27 mouse cellular contexts compared by ENCODE assay signal in the genomic region with DNA sequence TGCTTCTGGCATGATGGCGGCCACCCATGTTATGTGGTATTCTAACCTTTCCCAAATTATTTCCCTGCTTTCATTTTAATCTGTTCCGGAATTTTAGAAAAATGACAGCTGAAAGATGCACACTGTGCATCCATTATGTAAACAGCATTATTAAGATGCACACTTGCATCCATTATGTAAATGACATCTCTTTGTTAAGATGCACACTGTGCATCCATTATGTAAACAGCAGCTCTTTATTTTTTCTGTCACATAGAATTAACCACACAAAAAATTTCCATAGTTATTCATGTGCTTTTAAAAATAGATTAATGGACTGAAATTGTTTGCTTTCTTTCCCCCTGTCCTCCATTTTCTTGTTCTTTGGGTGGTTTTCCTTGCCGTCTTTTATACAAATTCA.
DNase-seq lines count a peak whose midpoint lies in the region; ATAC-seq and TF ChIP-seq lines count a peak whose summit lies in the region.
"Had no signal": no experiment of that assay in that cellular context is flagged by ENCODE, and none has a peak within 500 bp of the region (broad histone marks: within the 10 kb centered on the region; RNA-seq: fewer than 3 reads in every experiment).

No protein-coding gene starts in this region.

- WGBS in hindbrain, embryonic 12.5 days, result 63% methylated on average over 3 of the region's 3 CpGs
- WGBS in hindbrain, postnatal 0 days, result 42% methylated on average over 3 of the region's 3 CpGs
- WGBS in midbrain, embryonic 14.5 days, result 42% methylated on average over 3 of the region's 3 CpGs
- WGBS in midbrain, embryonic 10.5 days, result 89% methylated on average over 3 of the region's 3 CpGs
- WGBS in forebrain, embryonic 16.5 days, result 65% methylated on average over 3 of the region's 3 CpGs

- H3K36me3 ChIP-seq in hindbrain, embryonic 12.5 days, result no peaks in the 10 kb centered on the region
- H3K36me3 ChIP-seq in hindbrain, postnatal 0 days (ENCODE audit: insufficient read depth, low read length), result no peaks in the 10 kb centered on the region
- H3K36me3 ChIP-seq in midbrain, embryonic 14.5 days (ENCODE audit: control insufficient read depth, insufficient read depth, low read length), result no peaks in the 10 kb centered on the region
- no peaks in the 10 kb centered on the region for H3K36me3 ChIP-seq in midbrain, embryonic 10.5 days
- no peaks in the 10 kb centered on the region for H3K36me3 ChIP-seq in forebrain, embryonic 16.5 days (ENCODE audit: control insufficient read depth, insufficient read depth)
- H3K36me3 ChIP-seq: embryonic facial prominence, embryonic 10.5 days; embryonic facial prominence, embryonic 15.5 days; heart, embryonic 12.5 days; kidney, embryonic 15.5 days; limb, embryonic 13.5 days; stomach, embryonic 15.5 days had no signal

- TF ChIP-seq CTCF in hindbrain, postnatal 0 days (IDR thresholded peaks at IDR 0.05; ENCODE audit: low read depth), result no peak

- H3K4me3 ChIP-seq in hindbrain, embryonic 12.5 days, result no peak overlapping the region
- no peak overlapping the region for H3K4me3 ChIP-seq in hindbrain, postnatal 0 days (ENCODE audit: low read length)
- no peak overlapping the region for H3K4me3 ChIP-seq in midbrain, embryonic 14.5 days (replicated peaks; ENCODE audit: low read depth, low read length)
- H3K4me3 ChIP-seq in midbrain, embryonic 10.5 days, result no peak overlapping the region
- H3K4me3 ChIP-seq in forebrain, embryonic 16.5 days (replicated peaks; ENCODE audit: low read length), result no peak overlapping the region
- H3K4me3 ChIP-seq: embryonic facial prominence, embryonic 10.5 days; embryonic facial prominence, embryonic 15.5 days; gastrocnemius, adult 2 months; heart, adult 2 months; heart, embryonic 12.5 days; kidney, embryonic 15.5 days; limb, embryonic 13.5 days; stomach, embryonic 15.5 days had no signal

- H3K9me3 ChIP-seq in hindbrain, embryonic 12.5 days (replicated peaks), result no peaks in the 10 kb centered on the region
- H3K9me3 ChIP-seq in hindbrain, postnatal 0 days (ENCODE audit: low read length), result no peaks in the 10 kb centered on the region
- no peaks in the 10 kb centered on the region for H3K9me3 ChIP-seq in midbrain, embryonic 14.5 days (ENCODE audit: control insufficient read depth, low read length)
- H3K9me3 ChIP-seq in midbrain, embryonic 10.5 days (replicated peaks), result 0 out of 2 replicates have a peak, but pooled peaks cover 3% of the 10 kb centered on the region
- no peaks in the 10 kb centered on the region for H3K9me3 ChIP-seq in forebrain, embryonic 16.5 days (ENCODE audit: control insufficient read depth, low read length)
- H3K9me3 ChIP-seq: embryonic facial prominence, embryonic 10.5 days; embryonic facial prominence, embryonic 15.5 days; kidney, embryonic 15.5 days; limb, embryonic 13.5 days; stomach, embryonic 15.5 days had no signal

- no peak overlapping the region for H3K4me2 ChIP-seq in hindbrain, embryonic 12.5 days (replicated peaks)
- no peak overlapping the region for H3K4me2 ChIP-seq in hindbrain, postnatal 0 days (ENCODE audit: low read depth, low read length)
- H3K4me2 ChIP-seq in midbrain, embryonic 14.5 days (ENCODE audit: low read length), result no peak overlapping the region
- no peak overlapping the region for H3K4me2 ChIP-seq in forebrain, embryonic 16.5 days (ENCODE audit: low read length)
- H3K4me2 ChIP-seq: embryonic facial prominence, embryonic 15.5 days; heart, embryonic 12.5 days; kidney, embryonic 15.5 days; limb, embryonic 13.5 days; liver, embryonic 11.5 days; stomach, embryonic 15.5 days had no signal

- H3K4me1 ChIP-seq in hindbrain, embryonic 12.5 days, result no peaks in the 10 kb centered on the region
- H3K4me1 ChIP-seq in hindbrain, postnatal 0 days (ENCODE audit: insufficient read depth, low read length), result no peaks in the 10 kb centered on the region
- H3K4me1 ChIP-seq in midbrain, embryonic 14.5 days (ENCODE audit: control insufficient read depth, insufficient read depth, low read length), result no peaks in the 10 kb centered on the region
- no peaks in the 10 kb centered on the region for H3K4me1 ChIP-seq in midbrain, embryonic 10.5 days
- peaks cover 3% of the 10 kb centered on the region for H3K4me1 ChIP-seq in forebrain, embryonic 16.5 days (replicated peaks; ENCODE audit: control insufficient read depth, insufficient read depth, low read length)
- H3K4me1 ChIP-seq: embryonic facial prominence, embryonic 10.5 days; embryonic facial prominence, embryonic 15.5 days; heart, embryonic 12.5 days; kidney, embryonic 15.5 days; limb, embryonic 13.5 days; stomach, embryonic 15.5 days had no signal

- H3K27ac ChIP-seq in hindbrain, embryonic 12.5 days, result 0 out of 2 replicates have a peak overlapping the region, but pooled peaks have one; percentile 30
- H3K27ac ChIP-seq in hindbrain, postnatal 0 days, result no peak overlapping the region
- peak overlapping the region; percentile 34; the same call in 1 of the 2 replicates for H3K27ac ChIP-seq in midbrain, embryonic 14.5 days (replicated peaks; ENCODE audit: low read depth, low read length)
- H3K27ac ChIP-seq in midbrain, embryonic 10.5 days (replicated peaks), result no peak overlapping the region
- H3K27ac ChIP-seq in forebrain, embryonic 16.5 days (ENCODE audit: low read length), result no peak overlapping the region; the same call in none of the 2 replicates
- H3K27ac ChIP-seq: embryonic facial prominence, embryonic 10.5 days; embryonic facial prominence, embryonic 15.5 days; gastrocnemius, adult 2 months; heart, adult 2 months; kidney, embryonic 15.5 days; limb, embryonic 13.5 days; stomach, embryonic 15.5 days had no signal

- DNase-seq in hindbrain, postnatal 0 days (ENCODE audit: low spot score), result no peak
- DNase-seq in midbrain, embryonic 14.5 days, result no peak
- no peak for DNase-seq in midbrain, embryonic 10.5 days (ENCODE audit: low spot score)
- no peak for DNase-seq in B cell, adult 2 months
- no peak for DNase-seq in layer of hippocampus, postnatal 14 days (ENCODE audit: low spot score in 2 of 2)
- DNase-seq: adrenal gland, adult 2 months; adrenal gland, postnatal 36 days; cerebellum, adult 2 months; cerebellum, postnatal 25 days; heart, adult 2 months; heart, postnatal 4 days; kidney, adult 18-20 months; kidney, postnatal 25 days; liver, postnatal 0 days; lung, postnatal 36 days; right cerebral cortex, postnatal 25 days had no signal

- ATAC-seq in hindbrain, embryonic 12.5 days (ENCODE audit: low FRiP score), result peak; percentile 58; the same call in 1 of the 2 replicates
- no peak for ATAC-seq in hindbrain, postnatal 0 days
- no peak for ATAC-seq in midbrain, embryonic 14.5 days (ENCODE audit: low FRiP score, low TSS enrichment)
- ATAC-seq in forebrain, embryonic 16.5 days, result peak; percentile 84
- ATAC-seq: activated CD4-positive, CD25-positive, alpha-beta regulatory T cell, adult 4 months; liver, postnatal 0 days had no signal

- no peak overlapping the region for H3K9ac ChIP-seq in hindbrain, embryonic 12.5 days
- no peak overlapping the region for H3K9ac ChIP-seq in hindbrain, postnatal 0 days (replicated peaks; ENCODE audit: low read length)
- no peak overlapping the region for H3K9ac ChIP-seq in midbrain, embryonic 14.5 days (replicated peaks; ENCODE audit: low read length)
- H3K9ac ChIP-seq in forebrain, embryonic 16.5 days (replicated peaks; ENCODE audit: low read depth, low read length), result no peak overlapping the region
- H3K9ac ChIP-seq: embryonic facial prominence, embryonic 15.5 days; heart, embryonic 12.5 days; kidney, embryonic 15.5 days; limb, embryonic 13.5 days; liver, postnatal 0 days; stomach, embryonic 15.5 days had no signal

- H3K27me3 ChIP-seq in hindbrain, embryonic 12.5 days, result no peaks in the 10 kb centered on the region
- H3K27me3 ChIP-seq in hindbrain, postnatal 0 days (ENCODE audit: insufficient read depth, low read length), result no peaks in the 10 kb centered on the region
- no peaks in the 10 kb centered on the region for H3K27me3 ChIP-seq in midbrain, embryonic 14.5 days (ENCODE audit: control insufficient read depth, insufficient read depth, low read length)
- H3K27me3 ChIP-seq in midbrain, embryonic 10.5 days (ENCODE audit: low read depth, poor library complexity, severe bottlenecking), result no peaks in the 10 kb centered on the region
- H3K27me3 ChIP-seq in forebrain, embryonic 16.5 days (replicated peaks; ENCODE audit: control insufficient read depth, insufficient read depth, low read length), result no peaks in the 10 kb centered on the region
- H3K27me3 ChIP-seq: embryonic facial prominence, embryonic 15.5 days; heart, embryonic 12.5 days; kidney, embryonic 15.5 days; limb, embryonic 13.5 days; stomach, embryonic 15.5 days had no signal

Comparison
In these comparisons a context has a peak if more than half of its experiments do, and no peak if none do; other contexts are left out.
1. ATAC-seq: peak in hindbrain, embryonic 12.5 days (single experiment) and forebrain, embryonic 16.5 days (single experiment); none in hindbrain, postnatal 0 days (single experiment) and midbrain, embryonic 14.5 days (single experiment).
2. H3K27ac ChIP-seq: peak in hindbrain, embryonic 12.5 days (single experiment) and midbrain, embryonic 14.5 days (single experiment); none in hindbrain, postnatal 0 days (single experiment), midbrain, embryonic 10.5 days (single experiment) and forebrain, embryonic 16.5 days (single experiment).